Mouse (Mus musculus) heart, postnatal 4 days (tissue): ENCODE measurements at regions not wholly inside any gene's neighbourhood (a gene's known extent, or its start where the extent isn't known, plus 50 kb on each side); places are given as distances from the start of the nearest gene placed in this dataset.

Experiments used
- DNase-seq: peaks from one replicate; pipeline ENCODE4 v3.0.0; 2021

DNA sequence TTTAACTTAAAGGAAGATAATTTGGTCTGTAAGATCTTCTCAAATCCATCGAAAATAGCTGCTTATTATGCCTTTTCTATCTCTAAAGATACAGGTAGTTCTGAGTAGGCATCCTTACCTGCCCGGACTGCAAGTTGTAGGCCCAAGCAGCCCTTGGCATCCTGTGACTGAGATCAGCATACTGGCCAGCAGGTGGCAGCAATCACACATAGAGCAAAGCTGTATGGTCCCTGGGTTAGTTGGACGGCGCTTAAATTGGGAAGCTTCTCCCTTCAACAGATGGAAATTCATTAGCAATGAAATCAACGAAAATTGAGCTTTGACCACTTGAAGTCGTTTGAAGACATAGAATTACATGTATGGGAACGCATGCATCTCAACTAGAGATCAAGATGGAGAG lies 61.0 kb downstream of the Ccng2 start:
- DNase-seq = peak; percentile 83

DNA sequence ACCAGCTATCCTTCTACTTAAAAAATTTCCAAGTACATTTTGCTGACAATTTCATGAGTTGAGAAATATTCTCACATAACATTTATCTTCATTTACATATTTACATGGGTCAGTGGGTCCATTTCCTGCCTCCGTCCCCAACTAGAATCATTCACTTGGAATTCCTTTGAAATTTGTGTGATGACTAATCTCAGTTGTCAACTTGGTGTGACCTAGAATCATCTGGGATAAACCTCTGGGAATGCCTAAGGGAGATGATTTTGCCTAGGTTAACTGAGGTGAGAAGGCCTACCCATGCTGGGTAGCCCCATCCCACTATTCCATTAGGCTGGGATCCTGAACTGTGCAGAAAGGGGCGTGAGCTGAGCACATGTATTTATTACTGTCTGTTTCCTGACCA lies 63.8 kb downstream of the Ccng2 start:
- no peak for DNase-seq

- no peak for DNase-seq
These were observed 86.0 kb downstream of the Ccng2 start for GRCm38 (mm10) chr5:93353101-93353500.
